Mouse (Mus musculus) heart, embryonic 12.5 days (tissue): ENCODE data around the gene Slc39a3. TPM values are rescaled to one million over a fixed set of nuclear protein-coding genes. Genes with fewer than 3 reads are reported as not detected.
A peak's percentile ranks its signal among the peaks of the same experiment; 100 is the strongest.

Experiments used
- ATAC-seq: fragments of 200-750 bp; cut with Nextera tagmentation; 2 replicates; pipeline ENCODE4 v1.8.0; 2017; ENCODE audit warnings: moderate TSS enrichment, moderate library complexity; ENCODE audit not compliant: insufficient number of reproducible peaks, low FRiP score
- H3K27ac ChIP-seq: fragments of 300-500 bp; sonication (generic); 2 replicates; pipeline ENCODE4 v1.5.1; 2016; ENCODE audit warnings: mild to moderate bottlenecking, moderate library complexity; ENCODE audit not compliant: poor library complexity, severe bottlenecking
- H3K27me3 ChIP-seq: fragments of 300-500 bp; sonication (generic); replicated peaks from 2 replicates; pipeline ENCODE4 v1.6.1; 2016; ENCODE audit warnings: mild to moderate bottlenecking, moderate library complexity
- H3K36me3 ChIP-seq: fragments of 300-500 bp; sonication (generic); 2 replicates; pipeline ENCODE4 v1.6.1; 2016; ENCODE audit warnings: mild to moderate bottlenecking, moderate library complexity
- H3K4me1 ChIP-seq: fragments of 300-500 bp; sonication (generic); replicated peaks from 2 replicates; pipeline ENCODE4 v1.6.1; 2016; ENCODE audit warnings: mild to moderate bottlenecking
- H3K4me2 ChIP-seq: fragments of 300-500 bp; sonication (generic); 2 replicates; pipeline ENCODE4 v1.6.1; 2016; ENCODE audit warnings: mild to moderate bottlenecking, moderate library complexity
- H3K4me3 ChIP-seq: fragments of 300-500 bp; sonication (generic); 2 replicates; pipeline ENCODE4 v1.5.1; 2016; ENCODE audit warnings: mild to moderate bottlenecking
- H3K9ac ChIP-seq: fragments of 300-500 bp; sonication (generic); 2 replicates; pipeline ENCODE4 v1.6.1; 2016; ENCODE audit warnings: mild to moderate bottlenecking, moderate library complexity
- H3K9me3 ChIP-seq: fragments of 300-500 bp; sonication (generic); replicated peaks from 2 replicates; pipeline ENCODE4 v1.6.1; 2016; ENCODE audit warnings: mild to moderate bottlenecking, moderate library complexity
- WGBS: fragments of 180-500 bp; shearing (Covaris S2); methylation state at CpG from one replicate; pipeline ENCODE4 v1.1.7; 2016; 5-methylcytosine and 5-hydroxymethylcytosine counted together
- polyA plus RNA-seq: library from polyadenylated mRNA; unstranded; fragments of >200 nt; fragmentation: Nextera tagmentation; extraction: Ambion mirVana; gene quantifications from 2 replicates; pipeline ENCODE4 v1.2.1, GENCODE M21; 2016

Slc39a3 gene
- polyA plus RNA-seq, 1 experiment from 2014 or later: 7.5 TPM

- 53% methylated on average over 8 of the region's 8 CpGs for WGBS
- no peak overlapping the region for H3K4me2 ChIP-seq
- H3K4me1 ChIP-seq: peaks cover 18% of the 10 kb centered on the region
- no peaks in the 10 kb centered on the region for H3K36me3 ChIP-seq
- H3K27ac ChIP-seq: no peak overlapping the region
- no peak overlapping the region for H3K9ac ChIP-seq
- H3K9me3 ChIP-seq: peaks cover 3% of the 10 kb centered on the region; the same call in 1 of the 2 replicates
- no peak overlapping the region for H3K4me3 ChIP-seq
- no peak for ATAC-seq
- H3K27me3 ChIP-seq: peaks cover 57% of the 10 kb centered on the region
Measured at GRCm38 (mm10) chr10:81022744-81023143, 14.5 kb downstream of the Slc39a3 start.

GRCm38 (mm10) chr10:81021547-81022110, 15.6 kb downstream of the Slc39a3 start:
- Histone ChIP-seq H3K36me3 (no peaks in the 10 kb centered on the region), H3K27me3 (peaks cover 57% of the 10 kb centered on the region), H3K27ac (no peak overlapping the region), H3K4me3 (no peak overlapping the region), H3K9ac (no peak overlapping the region), H3K9me3 (peaks cover 3% of the 10 kb centered on the region; the same call in 1 of the 2 replicates), H3K4me2 (peak overlapping the region; percentile 30), H3K4me1 (peaks cover 10% of the 10 kb centered on the region)
- 8% methylated on average over 26 of the region's 26 CpGs for WGBS
- ATAC-seq: no peak

GRCm38 (mm10) chr10:81020207-81020606, 17.0 kb downstream of the Slc39a3 start:
- H3K4me1 ChIP-seq: peaks cover 7% of the 10 kb centered on the region
- WGBS: 38% methylated on average over 2 of the region's 2 CpGs
- H3K4me2 ChIP-seq: no peak overlapping the region
- no peak for ATAC-seq
- H3K36me3 ChIP-seq: no peaks in the 10 kb centered on the region
- peaks cover 3% of the 10 kb centered on the region; the same call in 1 of the 2 replicates for H3K9me3 ChIP-seq
- H3K27me3 ChIP-seq: peaks cover 51% of the 10 kb centered on the region
- H3K4me3 ChIP-seq: no peak overlapping the region
- H3K27ac ChIP-seq: no peak overlapping the region
- no peak overlapping the region for H3K9ac ChIP-seq

- WGBS: 64% methylated on average over 6 of the region's 6 CpGs
- Histone ChIP-seq H3K9ac (no peak overlapping the region), H3K4me2 (no peak overlapping the region), H3K9me3 (peaks cover 3% of the 10 kb centered on the region; the same call in 1 of the 2 replicates), H3K4me1 (peaks cover 8% of the 10 kb centered on the region; the same call in 1 of the 2 replicates), H3K27ac (no peak overlapping the region), H3K27me3 (peaks cover 46% of the 10 kb centered on the region), H3K4me3 (no peak overlapping the region), H3K36me3 (no peaks in the 10 kb centered on the region)
- no peak for ATAC-seq
Measured at GRCm38 (mm10) chr10:81019687-81020086, 17.5 kb downstream of the Slc39a3 start.

GRCm38 (mm10) chr10:81018326-81018725, 18.9 kb downstream of the Slc39a3 start:
- peaks cover 3% of the 10 kb centered on the region; the same call in 1 of the 2 replicates for H3K9me3 ChIP-seq
- ATAC-seq: no peak

GRCm38 (mm10) chr10:81016645-81017044, 20.6 kb downstream of the Slc39a3 start:
- no peak for ATAC-seq
- WGBS: 6% methylated on average over 7 of the region's 7 CpGs
- H3K36me3 ChIP-seq: no peaks in the 10 kb centered on the region
- no peak overlapping the region for H3K4me3 ChIP-seq
- no peak overlapping the region for H3K4me2 ChIP-seq
- peaks cover 5% of the 10 kb centered on the region; the same call in 1 of the 2 replicates for H3K4me1 ChIP-seq
- no peak overlapping the region for H3K9ac ChIP-seq
- H3K9me3 ChIP-seq: no peaks in the 10 kb centered on the region
- no peak overlapping the region for H3K27ac ChIP-seq
- peaks cover 29% of the 10 kb centered on the region for H3K27me3 ChIP-seq

More at GRCm38 (mm10) chr10:81018326-81018725, 18.9 kb downstream of the Slc39a3 start:
- H3K27ac ChIP-seq: no peak overlapping the region
- no peak overlapping the region for H3K9ac ChIP-seq
- peaks cover 10% of the 10 kb centered on the region; the same call in 1 of the 2 replicates for H3K4me1 ChIP-seq
- H3K4me2 ChIP-seq: no peak overlapping the region
- peaks cover 35% of the 10 kb centered on the region for H3K27me3 ChIP-seq
- H3K4me3 ChIP-seq: no peak overlapping the region
- H3K36me3 ChIP-seq: no peaks in the 10 kb centered on the region
- WGBS: 35% methylated on average over 10 of the region's 10 CpGs

GRCm38 (mm10) chr10:81015666-81016065, 21.6 kb downstream of the Slc39a3 start:
- Histone ChIP-seq H3K9me3 (no peaks in the 10 kb centered on the region), H3K4me2 (no peak overlapping the region), H3K4me1 (peaks cover 7% of the 10 kb centered on the region; the same call in 1 of the 2 replicates), H3K27me3 (peaks cover 19% of the 10 kb centered on the region), H3K36me3 (no peaks in the 10 kb centered on the region), H3K4me3 (no peak overlapping the region), H3K27ac (no peak overlapping the region), H3K9ac (no peak overlapping the region)
- 75% methylated on average over 2 of the region's 2 CpGs for WGBS
- ATAC-seq: no peak

GRCm38 (mm10) chr10:81014393-81015384, 22.5 kb downstream of the Slc39a3 start, which contains the start of gene Gng7:
Gng7 (minus strand) TSS chr10:81014945.
- no peak within 1 kb of the TSS for H3K27ac ChIP-seq
- H3K36me3 ChIP-seq: no peaks in the 10 kb centered on the region
- H3K4me2 ChIP-seq: peak within 1 kb of the TSS; percentile 57
- no peak within 1 kb of the TSS for H3K9ac ChIP-seq
- 11% methylated on average over 31 of the region's 31 CpGs for WGBS
- ATAC-seq: peak; percentile 90
- H3K4me3 ChIP-seq: peak within 1 kb of the TSS; percentile 26
- no peaks in the 10 kb centered on the region for H3K9me3 ChIP-seq
- peaks cover 7% of the 10 kb centered on the region; the same call in 1 of the 2 replicates for H3K4me1 ChIP-seq
- peaks cover 16% of the 10 kb centered on the region for H3K27me3 ChIP-seq

- WGBS: 55% methylated on average over 6 of the region's 6 CpGs
- H3K4me3 ChIP-seq: no peak overlapping the region
- peaks cover 15% of the 10 kb centered on the region for H3K27me3 ChIP-seq
- H3K27ac ChIP-seq: no peak overlapping the region
- H3K9me3 ChIP-seq: no peaks in the 10 kb centered on the region
- H3K36me3 ChIP-seq: no peaks in the 10 kb centered on the region
- ATAC-seq: no peak
- H3K9ac ChIP-seq: no peak overlapping the region
- peaks cover 7% of the 10 kb centered on the region; the same call in 1 of the 2 replicates for H3K4me1 ChIP-seq
- H3K4me2 ChIP-seq: no peak overlapping the region
Measured at GRCm38 (mm10) chr10:81010851-81011250, 26.4 kb downstream of the Slc39a3 start.

- Histone ChIP-seq H3K36me3 (no peaks in the 10 kb centered on the region), H3K27ac (no peak overlapping the region), H3K4me2 (no peak overlapping the region), H3K4me3 (no peak overlapping the region), H3K27me3 (no peaks in the 10 kb centered on the region; the same call in 1 of the 2 replicates), H3K9ac (no peak overlapping the region), H3K9me3 (no peaks in the 10 kb centered on the region), H3K4me1 (0 out of 2 replicates have a peak, but pooled peaks cover 2% of the 10 kb centered on the region)
- ATAC-seq: no peak
- 25% methylated on average over 7 of the region's 7 CpGs for WGBS
Measured at GRCm38 (mm10) chr10:81007240-81007639, 30.0 kb downstream of the Slc39a3 start.
